Mouse (Mus musculus): Measurements from ENCODE around the gene Polk. TPM values are rescaled to one million over a fixed set of nuclear protein-coding genes. Genes with fewer than 3 reads are reported as not detected.

Polk gene
- polyA plus RNA-seq, 1 experiment from 2014 or later: 7.3 TPM

- Histone ChIP-seq H3K27ac (ENCODE audit: low read depth, low read length) (no peak within 1 kb of the TSS), H3K36me3 (ENCODE audit: control insufficient read depth, insufficient read depth, low read length) (peaks cover 3% of the 10 kb centered on the region; the same call in 1 of the 2 replicates), H3K4me1 (ENCODE audit: control insufficient read depth, insufficient read depth, low read length) (no peaks in the 10 kb centered on the region), H3K27me3 (ENCODE audit: control insufficient read depth, insufficient read depth, low read length) (no peaks in the 10 kb centered on the region), H3K9me3 (ENCODE audit: control insufficient read depth, low read length) (no peaks in the 10 kb centered on the region), H3K9ac (ENCODE audit: low read length) (no peak within 1 kb of the TSS), H3K4me2 (no peak within 1 kb of the TSS), H3K4me3 (ENCODE audit: low read depth, low read length) (no peak within 1 kb of the TSS)
- WGBS: 88% methylated on average over 3 of the region's 3 CpGs
- ATAC-seq (ENCODE audit: low FRiP score) (no peak), DNase-seq (ENCODE audit: low spot score, missing footprints) (no peak)
These were observed 51.9 kb downstream of the Polk start, which contains the start of gene Gm17622 for GRCm38 (mm10) chr13:96490433-96490832. Gm17622 (plus strand) TSS chr13:96490733.

GRCm38 (mm10) chr13:96487968-96488367, 54.4 kb downstream of the Polk start:
- Histone ChIP-seq H3K9me3 (ENCODE audit: control insufficient read depth, low read length) (no peaks in the 10 kb centered on the region), H3K36me3 (ENCODE audit: control insufficient read depth, insufficient read depth, low read length) (peaks cover 9% of the 10 kb centered on the region; the same call in 1 of the 2 replicates), H3K9ac (ENCODE audit: low read length) (no peak overlapping the region), H3K27ac (ENCODE audit: low read depth, low read length) (no peak overlapping the region), H3K4me1 (ENCODE audit: control insufficient read depth, insufficient read depth, low read length) (no peaks in the 10 kb centered on the region), H3K4me2 (no peak overlapping the region), H3K27me3 (ENCODE audit: control insufficient read depth, insufficient read depth, low read length) (no peaks in the 10 kb centered on the region), H3K4me3 (ENCODE audit: low read depth, low read length) (no peak overlapping the region)
- WGBS: 89% methylated on average over 6 of the region's 6 CpGs
- ATAC-seq (ENCODE audit: low FRiP score) (no peak), DNase-seq (ENCODE audit: low spot score, missing footprints) (no peak)

- ATAC-seq (ENCODE audit: low FRiP score) (no peak), DNase-seq (ENCODE audit: low spot score, missing footprints) (no peak)
- Histone ChIP-seq H3K9me3 (ENCODE audit: control insufficient read depth, low read length) (no peaks in the 10 kb centered on the region), H3K36me3 (ENCODE audit: control insufficient read depth, insufficient read depth, low read length) (peaks cover 9% of the 10 kb centered on the region; the same call in 1 of the 2 replicates), H3K27ac (ENCODE audit: low read depth, low read length) (no peak overlapping the region), H3K4me2 (no peak overlapping the region), H3K4me1 (ENCODE audit: control insufficient read depth, insufficient read depth, low read length) (no peaks in the 10 kb centered on the region), H3K9ac (ENCODE audit: low read length) (no peak overlapping the region), H3K27me3 (ENCODE audit: control insufficient read depth, insufficient read depth, low read length) (no peaks in the 10 kb centered on the region), H3K4me3 (ENCODE audit: low read depth, low read length) (no peak overlapping the region)
- WGBS: 93% methylated on average over 6 of the region's 6 CpGs
These were observed 55.1 kb downstream of the Polk start for GRCm38 (mm10) chr13:96487230-96487629.

GRCm38 (mm10) chr13:96478991-96479390, 63.4 kb downstream of the Polk start:
- 97% methylated on average over 1 of the region's 1 CpGs for WGBS
- Histone ChIP-seq H3K4me1 (ENCODE audit: control insufficient read depth, insufficient read depth, low read length) (no peaks in the 10 kb centered on the region), H3K36me3 (ENCODE audit: control insufficient read depth, insufficient read depth, low read length) (peaks cover 3% of the 10 kb centered on the region; the same call in 1 of the 2 replicates), H3K9me3 (ENCODE audit: control insufficient read depth, low read length) (no peaks in the 10 kb centered on the region), H3K4me2 (no peak overlapping the region), H3K4me3 (ENCODE audit: low read depth, low read length) (no peak overlapping the region), H3K9ac (ENCODE audit: low read length) (no peak overlapping the region), H3K27ac (ENCODE audit: low read depth, low read length) (no peak overlapping the region), H3K27me3 (ENCODE audit: control insufficient read depth, insufficient read depth, low read length) (no peaks in the 10 kb centered on the region)
- DNase-seq (ENCODE audit: low spot score, missing footprints) (no peak), ATAC-seq (ENCODE audit: low FRiP score) (no peak)

- no peaks in the 10 kb centered on the region for H3K4me1 ChIP-seq (ENCODE audit: control insufficient read depth, insufficient read depth, low read length)
- no peak overlapping the region for H3K9ac ChIP-seq (ENCODE audit: low read length)
- H3K9me3 ChIP-seq (ENCODE audit: control insufficient read depth, low read length): no peaks in the 10 kb centered on the region
- no peak overlapping the region for H3K4me2 ChIP-seq
- H3K36me3 ChIP-seq (ENCODE audit: control insufficient read depth, insufficient read depth, low read length): no peaks in the 10 kb centered on the region
- H3K27ac ChIP-seq (ENCODE audit: low read depth, low read length): no peak overlapping the region
- WGBS: 94% methylated on average over 4 of the region's 4 CpGs
- DNase-seq (ENCODE audit: low spot score, missing footprints): no peak
- ATAC-seq (ENCODE audit: low FRiP score): no peak
- H3K4me3 ChIP-seq (ENCODE audit: low read depth, low read length): no peak overlapping the region
- no peaks in the 10 kb centered on the region for H3K27me3 ChIP-seq (ENCODE audit: control insufficient read depth, insufficient read depth, low read length)
These were observed 65.2 kb downstream of the Polk start for GRCm38 (mm10) chr13:96477226-96477625.

- H3K9me3 ChIP-seq (ENCODE audit: control insufficient read depth, low read length): no peaks in the 10 kb centered on the region
- H3K4me1 ChIP-seq (ENCODE audit: control insufficient read depth, insufficient read depth, low read length): no peaks in the 10 kb centered on the region
- H3K36me3 ChIP-seq (ENCODE audit: control insufficient read depth, insufficient read depth, low read length): no peaks in the 10 kb centered on the region
- H3K27ac ChIP-seq (ENCODE audit: low read depth, low read length): no peak within 1 kb of the TSS
- no peak within 1 kb of the TSS for H3K4me3 ChIP-seq (ENCODE audit: low read depth, low read length)
- no peak within 1 kb of the TSS for H3K4me2 ChIP-seq
- no peaks in the 10 kb centered on the region for H3K27me3 ChIP-seq (ENCODE audit: control insufficient read depth, insufficient read depth, low read length)
- H3K9ac ChIP-seq (ENCODE audit: low read length): no peak within 1 kb of the TSS
- DNase-seq (ENCODE audit: low spot score, missing footprints) (no peak), ATAC-seq (ENCODE audit: low FRiP score) (no peak)
- WGBS: 91% methylated on average over 14 of the region's 14 CpGs
These were observed 71.4 kb downstream of the Polk start, which contains the start of gene Ankdd1b for GRCm38 (mm10) chr13:96470957-96471356. Ankdd1b (minus strand) TSS chr13:96471198.

GRCm38 (mm10) chr13:96470556-96470955, 71.8 kb downstream of the Polk start:
- ATAC-seq (ENCODE audit: low FRiP score): no peak
- Histone ChIP-seq H3K4me2 (no peak overlapping the region), H3K27me3 (ENCODE audit: control insufficient read depth, insufficient read depth, low read length) (no peaks in the 10 kb centered on the region), H3K9me3 (ENCODE audit: control insufficient read depth, low read length) (no peaks in the 10 kb centered on the region), H3K4me3 (ENCODE audit: low read depth, low read length) (no peak overlapping the region), H3K4me1 (ENCODE audit: control insufficient read depth, insufficient read depth, low read length) (no peaks in the 10 kb centered on the region), H3K36me3 (ENCODE audit: control insufficient read depth, insufficient read depth, low read length) (no peaks in the 10 kb centered on the region), H3K9ac (ENCODE audit: low read length) (no peak overlapping the region), H3K27ac (ENCODE audit: low read depth, low read length) (no peak overlapping the region)
- no peak for DNase-seq (ENCODE audit: low spot score, missing footprints)
- WGBS: 86% methylated on average over 6 of the region's 6 CpGs

GRCm38 (mm10) chr13:96468678-96469077, 73.7 kb downstream of the Polk start:
- no peak overlapping the region for H3K4me2 ChIP-seq
- H3K27ac ChIP-seq (ENCODE audit: low read depth, low read length): no peak overlapping the region
- DNase-seq (ENCODE audit: low spot score, missing footprints) (no peak), ATAC-seq (ENCODE audit: low FRiP score) (no peak)
- no peaks in the 10 kb centered on the region for H3K36me3 ChIP-seq (ENCODE audit: control insufficient read depth, insufficient read depth, low read length)
- no peaks in the 10 kb centered on the region for H3K9me3 ChIP-seq (ENCODE audit: control insufficient read depth, low read length)
- no peaks in the 10 kb centered on the region for H3K27me3 ChIP-seq (ENCODE audit: control insufficient read depth, insufficient read depth, low read length)
- WGBS: 92% methylated on average over 5 of the region's 5 CpGs
- no peak overlapping the region for H3K9ac ChIP-seq (ENCODE audit: low read length)
- no peaks in the 10 kb centered on the region for H3K4me1 ChIP-seq (ENCODE audit: control insufficient read depth, insufficient read depth, low read length)
- H3K4me3 ChIP-seq (ENCODE audit: low read depth, low read length): no peak overlapping the region

GRCm38 (mm10) chr13:96465315-96465714, 77.1 kb downstream of the Polk start:
- Histone ChIP-seq H3K27me3 (ENCODE audit: control insufficient read depth, insufficient read depth, low read length) (no peaks in the 10 kb centered on the region), H3K4me1 (ENCODE audit: control insufficient read depth, insufficient read depth, low read length) (no peaks in the 10 kb centered on the region), H3K4me2 (no peak overlapping the region), H3K27ac (ENCODE audit: low read depth, low read length) (no peak overlapping the region), H3K36me3 (ENCODE audit: control insufficient read depth, insufficient read depth, low read length) (no peaks in the 10 kb centered on the region), H3K9me3 (ENCODE audit: control insufficient read depth, low read length) (no peaks in the 10 kb centered on the region), H3K9ac (ENCODE audit: low read length) (no peak overlapping the region), H3K4me3 (ENCODE audit: low read depth, low read length) (no peak overlapping the region)
- no peak for DNase-seq (ENCODE audit: low spot score, missing footprints)
- 53% methylated on average over 5 of the region's 5 CpGs for WGBS
- ATAC-seq (ENCODE audit: low FRiP score): no peak

Measured in midbrain, embryonic 11.5 days (tissue).